Mouse (Mus musculus) stomach, postnatal 0 days (tissue): Measurements from ENCODE around the gene Nr1d1.

Experiments
- CTCF ChIP-seq: IDR thresholded peaks from 2 replicates; pipeline ENCODE4 v1.5.1; 2016; ENCODE audit warnings: antibody characterized with exemption, low read depth, mild to moderate bottlenecking, moderate library complexity
- EP300 ChIP-seq: optimal IDR thresholded peaks from 2 replicates; pipeline ENCODE3; 2016; ENCODE audit warnings: antibody characterized with exemption

DNA sequence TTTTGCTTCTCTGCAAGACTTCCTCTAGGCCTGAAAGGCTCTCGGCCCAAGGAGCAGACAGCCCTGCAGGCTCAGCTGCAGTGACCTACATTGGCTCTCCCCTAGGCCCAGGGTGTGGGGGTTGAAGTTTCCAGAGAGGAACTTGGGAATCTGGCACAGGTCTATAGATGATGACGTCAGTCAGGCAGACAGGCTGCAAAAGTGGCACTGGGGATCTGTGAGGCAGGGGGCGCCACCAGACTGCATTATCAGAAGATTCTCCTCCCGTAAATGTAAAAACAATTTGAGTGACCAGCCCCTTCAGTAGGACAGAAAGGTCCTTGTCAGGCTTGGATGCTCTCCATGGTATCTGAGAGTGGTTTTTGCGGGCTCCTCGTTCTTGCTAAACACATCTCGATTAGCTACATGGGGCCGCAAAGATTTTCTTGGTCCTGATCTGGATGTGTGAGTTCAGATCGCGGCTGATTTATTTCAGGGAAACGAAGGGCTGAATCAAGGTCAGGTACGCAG lies 10.7 kb upstream of the Nr1d1 start:
- TF ChIP-seq EP300 (peak; percentile 55), CTCF (peak; percentile 76)
